Mouse (Mus musculus): Measurements from ENCODE around the gene Wdr74.

GRCm38 (mm10) chr19:8788521-8788920, 52.9 kb downstream of the Wdr74 start:
- TF ChIP-seq CTCF (conservative IDR thresholded peaks at IDR 0.05; ENCODE audit: insufficient read depth, insufficient read length, low read depth, low read length) (no peak), POLR2A (IDR thresholded peaks at IDR 0.05; ENCODE audit: low read depth, low read length) (no peak)
